Mouse (Mus musculus): ENCODE data around the gene Gcfc2. TPM values are rescaled to one million over a fixed set of nuclear protein-coding genes. Genes with fewer than 3 reads are reported as not detected.
A peak's percentile ranks its signal among the peaks of the same experiment; 100 is the strongest.

Gene Gcfc2
- 6.8 and 6.9 TPM in 2 replicates for polyA plus RNA-seq (2015; fragmentation: Nextera tagmentation; extraction: Ambion mirVana)

DNA sequence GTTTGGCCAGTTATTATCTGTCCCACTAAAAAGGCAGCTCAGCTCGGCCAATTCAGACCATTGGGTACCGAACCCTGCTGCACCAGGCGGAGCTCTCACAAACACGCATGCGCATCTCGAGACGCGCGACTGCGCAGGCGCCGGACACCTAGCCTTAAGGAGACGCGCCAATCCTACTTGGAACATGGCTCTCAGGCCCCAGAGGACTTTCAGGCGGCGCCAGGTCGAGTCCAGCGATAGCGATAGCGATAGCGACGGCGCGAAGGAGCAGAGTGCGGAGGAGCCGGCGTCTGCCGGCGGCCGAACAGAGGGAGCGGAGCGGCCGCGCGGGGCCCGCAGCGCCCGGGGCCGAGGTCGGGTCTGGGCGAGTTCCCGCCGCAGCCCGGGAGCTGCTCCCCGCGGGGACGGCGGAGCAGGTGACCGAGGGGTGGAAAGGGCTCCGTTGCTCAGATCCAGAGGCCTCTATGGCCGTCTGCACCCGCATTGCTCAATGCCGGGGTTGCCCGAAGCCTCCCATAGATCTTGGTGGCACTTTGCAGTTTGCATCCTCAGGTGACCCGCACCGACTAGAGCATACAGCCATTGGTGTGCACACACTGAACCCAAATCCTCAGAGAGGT, at the start of gene Gcfc2:
Gcfc2 (plus strand) TSS at position 147 of the 620 bp plus-strand sequence.
- WGBS, result under 1% methylated on average over 56 of the region's 56 CpGs
- Histone ChIP-seq H3K4me3 (replicated peaks; ENCODE audit: low read depth, low read length) (peak within 1 kb of the TSS; percentile 91), H3K4me2 (ENCODE audit: low read length) (peak within 1 kb of the TSS; percentile 89), H3K27ac (peak within 1 kb of the TSS; percentile 76), H3K9ac (ENCODE audit: low read depth, low read length) (peak within 1 kb of the TSS; percentile 89), H3K4me1 (replicated peaks; ENCODE audit: insufficient read depth, low read length) (peaks cover 8% of the 10 kb centered on the region; the same call in 1 of the 2 replicates), H3K36me3 (ENCODE audit: insufficient read depth, low read length) (peaks cover 14% of the 10 kb centered on the region; the same call in 1 of the 2 replicates), H3K9me3 (replicated peaks; ENCODE audit: low read length) (no peaks in the 10 kb centered on the region), H3K27me3 (ENCODE audit: insufficient read depth, low read length) (no peaks in the 10 kb centered on the region)
- DNase-seq (ENCODE audit: low spot score) (peak; percentile 92), ATAC-seq (replicated peaks; ENCODE audit: low FRiP score, low read depth) (peak; percentile 92)
- TF ChIP-seq CTCF (IDR thresholded peaks at IDR 0.05; ENCODE audit: low read depth), result no peak

DNA sequence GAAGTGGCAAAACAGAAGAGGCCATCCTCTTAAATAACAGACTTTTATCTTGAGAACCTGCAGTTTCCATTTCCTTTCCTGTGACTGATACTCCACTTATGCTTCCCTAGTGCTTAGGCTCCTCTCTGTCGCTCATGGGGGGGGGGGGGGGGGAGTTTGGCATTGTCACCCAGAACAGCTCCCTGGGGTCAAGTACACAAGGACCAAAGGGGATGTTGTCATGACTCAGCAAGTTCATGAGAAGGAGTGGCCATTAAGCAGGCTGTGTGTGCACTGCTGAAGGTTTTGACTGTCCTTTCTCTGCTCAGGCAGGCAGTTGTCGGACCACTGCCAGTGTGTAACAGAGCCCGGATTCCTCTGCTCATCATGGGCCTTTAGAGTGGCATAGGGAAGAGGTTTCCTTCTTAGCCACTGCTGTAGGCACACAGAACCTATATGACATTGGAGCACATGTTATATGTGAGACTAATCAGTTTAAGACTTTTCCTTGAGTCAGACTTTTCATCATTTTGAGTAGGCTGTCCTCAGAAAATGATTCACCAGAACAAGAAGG, 27.7 kb upstream of the Gcfc2 start:
- DNase-seq (ENCODE audit: low spot score) (no peak), ATAC-seq (replicated peaks; ENCODE audit: low FRiP score, low read depth) (no peak)
- no peak overlapping the region for H3K4me3 ChIP-seq (replicated peaks; ENCODE audit: low read depth, low read length)
- H3K4me2 ChIP-seq (ENCODE audit: low read length), result no peak overlapping the region
- H3K27ac ChIP-seq, result no peak overlapping the region
- no peak overlapping the region for H3K9ac ChIP-seq (ENCODE audit: low read depth, low read length)
- H3K4me1 ChIP-seq (replicated peaks; ENCODE audit: insufficient read depth, low read length), result no peaks in the 10 kb centered on the region
- no peak for TF ChIP-seq CTCF (IDR thresholded peaks at IDR 0.05; ENCODE audit: low read depth)
- H3K36me3 ChIP-seq (ENCODE audit: insufficient read depth, low read length), result no peaks in the 10 kb centered on the region
- no peaks in the 10 kb centered on the region for H3K9me3 ChIP-seq (replicated peaks; ENCODE audit: low read length)
- no peaks in the 10 kb centered on the region for H3K27me3 ChIP-seq (ENCODE audit: insufficient read depth, low read length)
- WGBS, result 53% methylated on average over 2 of the region's 3 CpGs

DNA sequence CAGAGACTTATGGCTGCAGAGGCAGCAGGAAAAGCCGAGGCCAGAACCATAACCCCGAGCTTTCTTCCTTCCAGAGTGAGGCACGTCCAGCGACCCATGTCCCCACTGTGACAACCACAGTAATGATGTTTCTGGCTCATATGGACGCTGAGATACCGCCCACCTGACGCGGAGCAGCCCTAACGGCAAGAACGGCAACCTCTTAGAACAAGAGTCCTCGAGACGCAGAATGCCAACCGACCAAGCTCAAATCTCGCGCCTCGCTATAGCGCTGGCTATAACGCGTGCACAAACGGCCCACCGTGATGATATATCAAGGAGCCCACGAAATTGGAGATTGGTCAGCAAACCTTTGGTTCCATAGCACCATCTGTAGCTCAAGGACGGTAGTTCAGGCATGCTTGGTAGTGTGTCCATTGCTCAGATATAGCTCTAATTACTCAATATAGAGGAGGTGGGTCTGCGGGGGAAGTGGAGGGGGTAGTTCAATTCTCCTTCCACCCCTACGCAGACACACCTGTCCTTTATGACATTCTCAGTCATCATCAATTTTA, 13.1 kb upstream of the Gcfc2 start:
- DNase-seq (ENCODE audit: low spot score) (no peak), ATAC-seq (replicated peaks; ENCODE audit: low FRiP score, low read depth) (no peak)
- Histone ChIP-seq H3K27me3 (ENCODE audit: insufficient read depth, low read length) (no peaks in the 10 kb centered on the region), H3K4me3 (replicated peaks; ENCODE audit: low read depth, low read length) (no peak overlapping the region), H3K27ac (no peak overlapping the region), H3K9me3 (replicated peaks; ENCODE audit: low read length) (no peaks in the 10 kb centered on the region), H3K36me3 (ENCODE audit: insufficient read depth, low read length) (no peaks in the 10 kb centered on the region), H3K9ac (ENCODE audit: low read depth, low read length) (no peak overlapping the region), H3K4me2 (ENCODE audit: low read length) (no peak overlapping the region), H3K4me1 (replicated peaks; ENCODE audit: insufficient read depth, low read length) (no peaks in the 10 kb centered on the region)
- 82% methylated on average over 25 of the region's 25 CpGs for WGBS
- no peak for TF ChIP-seq CTCF (IDR thresholded peaks at IDR 0.05; ENCODE audit: low read depth)

DNA sequence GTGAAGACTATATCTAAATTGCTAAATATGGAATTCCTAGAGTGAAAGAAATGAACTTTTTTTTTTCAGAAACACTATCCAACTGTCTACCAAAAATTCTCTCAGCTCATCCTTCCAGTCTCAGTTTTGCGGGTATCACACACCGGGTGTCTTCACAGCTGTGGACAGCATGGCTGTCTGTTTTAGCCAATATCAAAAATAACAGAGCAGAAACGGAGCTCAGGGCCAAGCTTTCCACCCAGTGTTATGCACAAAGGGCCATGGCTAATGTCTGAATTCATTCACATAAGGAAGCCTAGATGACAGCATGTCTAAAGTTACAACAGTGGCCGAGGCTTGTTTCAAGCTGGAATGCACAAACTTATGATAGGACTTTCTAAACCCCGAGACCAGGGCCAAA, 12.2 kb upstream of the Gcfc2 start:
- H3K4me2 ChIP-seq (ENCODE audit: low read length), result no peak overlapping the region
- no peak for DNase-seq (ENCODE audit: low spot score)
- H3K4me1 ChIP-seq (replicated peaks; ENCODE audit: insufficient read depth, low read length), result no peaks in the 10 kb centered on the region
- no peaks in the 10 kb centered on the region for H3K27me3 ChIP-seq (ENCODE audit: insufficient read depth, low read length)
- no peak overlapping the region for H3K9ac ChIP-seq (ENCODE audit: low read depth, low read length)
- no peaks in the 10 kb centered on the region for H3K36me3 ChIP-seq (ENCODE audit: insufficient read depth, low read length)
- no peak overlapping the region for H3K27ac ChIP-seq
- H3K9me3 ChIP-seq (replicated peaks; ENCODE audit: low read length), result no peaks in the 10 kb centered on the region
- ATAC-seq (replicated peaks; ENCODE audit: low FRiP score, low read depth), result no peak
- no peak overlapping the region for H3K4me3 ChIP-seq (replicated peaks; ENCODE audit: low read depth, low read length)
- 84% methylated on average over 5 of the region's 5 CpGs for WGBS
- no peak for TF ChIP-seq CTCF (IDR thresholded peaks at IDR 0.05; ENCODE audit: low read depth)

DNA sequence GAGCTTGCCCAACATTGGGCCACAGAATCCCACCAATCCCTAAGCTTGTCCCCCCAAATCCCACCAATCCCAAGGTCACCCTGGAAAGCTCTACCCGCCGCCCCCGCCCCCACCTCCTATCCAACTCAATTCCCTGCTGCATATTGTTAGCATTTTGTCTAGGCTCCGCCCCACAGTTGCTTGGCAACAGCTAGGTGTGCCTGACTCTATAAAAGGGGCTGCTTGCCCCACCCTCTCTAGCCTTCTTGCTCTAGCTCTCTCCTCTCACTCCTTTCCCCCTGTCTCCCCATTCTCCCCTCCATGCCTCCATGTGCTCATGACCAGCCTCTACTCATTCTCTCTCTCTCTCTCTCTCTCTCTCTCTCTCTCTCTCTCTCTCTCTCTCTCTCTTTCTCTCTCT, 11.8 kb upstream of the Gcfc2 start:
- Histone ChIP-seq H3K9me3 (replicated peaks; ENCODE audit: low read length) (no peaks in the 10 kb centered on the region), H3K4me1 (replicated peaks; ENCODE audit: insufficient read depth, low read length) (no peaks in the 10 kb centered on the region), H3K4me3 (replicated peaks; ENCODE audit: low read depth, low read length) (no peak overlapping the region), H3K27ac (no peak overlapping the region), H3K4me2 (ENCODE audit: low read length) (no peak overlapping the region), H3K27me3 (ENCODE audit: insufficient read depth, low read length) (no peaks in the 10 kb centered on the region), H3K36me3 (ENCODE audit: insufficient read depth, low read length) (no peaks in the 10 kb centered on the region), H3K9ac (ENCODE audit: low read depth, low read length) (no peak overlapping the region)
- ATAC-seq (replicated peaks; ENCODE audit: low FRiP score, low read depth), result no peak
- 92% methylated on average over 4 of the region's 4 CpGs for WGBS
- no peak for TF ChIP-seq CTCF (IDR thresholded peaks at IDR 0.05; ENCODE audit: low read depth)
- DNase-seq (ENCODE audit: low spot score), result no peak

DNA sequence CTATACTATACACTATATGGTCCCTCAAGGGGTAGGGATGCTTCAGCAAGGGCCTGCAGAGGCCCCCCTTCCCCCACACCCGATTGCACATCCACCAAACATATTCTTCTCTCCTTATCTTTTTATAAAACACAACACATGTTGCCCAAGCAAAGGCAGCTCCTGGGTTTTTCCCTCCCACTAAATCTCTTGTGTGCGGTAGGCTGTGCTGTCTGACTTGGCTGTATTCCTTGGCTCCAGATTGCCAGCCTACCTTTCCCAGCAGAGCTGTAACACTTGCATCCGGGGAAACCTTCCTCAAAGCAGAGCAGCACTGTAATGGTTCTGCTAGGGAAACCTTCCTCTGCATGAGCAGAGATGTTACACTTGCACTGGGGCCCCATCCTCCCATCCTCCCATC, 11.3 kb upstream of the Gcfc2 start:
- TF ChIP-seq CTCF (IDR thresholded peaks at IDR 0.05; ENCODE audit: low read depth), result no peak

More for the DNA sequence above, 11.3 kb upstream of the Gcfc2 start:
- 66% methylated on average over 3 of the region's 3 CpGs for WGBS
- H3K4me2 ChIP-seq (ENCODE audit: low read length), result no peak overlapping the region
- ATAC-seq (replicated peaks; ENCODE audit: low FRiP score, low read depth) (no peak), DNase-seq (ENCODE audit: low spot score) (no peak)
- H3K9me3 ChIP-seq (replicated peaks; ENCODE audit: low read length), result no peaks in the 10 kb centered on the region
- H3K36me3 ChIP-seq (ENCODE audit: insufficient read depth, low read length), result no peaks in the 10 kb centered on the region
- no peak overlapping the region for H3K4me3 ChIP-seq (replicated peaks; ENCODE audit: low read depth, low read length)
- H3K4me1 ChIP-seq (replicated peaks; ENCODE audit: insufficient read depth, low read length), result no peaks in the 10 kb centered on the region
- no peaks in the 10 kb centered on the region for H3K27me3 ChIP-seq (ENCODE audit: insufficient read depth, low read length)
- H3K9ac ChIP-seq (ENCODE audit: low read depth, low read length), result no peak overlapping the region
- no peak overlapping the region for H3K27ac ChIP-seq
